Mouse (Mus musculus) CH12F3 (cell line): Measurements from ENCODE around the gene Clnk.

Experiments
- in situ Hi-C: fragments of 300-500 bp; cut with MboI; formaldehyde crosslinking; loops from 2 replicates; pipeline ENCODE4 v1.14.3; 2020; ENCODE audit warnings: low sequenced_read_pairs

Gene Clnk

DNA sequence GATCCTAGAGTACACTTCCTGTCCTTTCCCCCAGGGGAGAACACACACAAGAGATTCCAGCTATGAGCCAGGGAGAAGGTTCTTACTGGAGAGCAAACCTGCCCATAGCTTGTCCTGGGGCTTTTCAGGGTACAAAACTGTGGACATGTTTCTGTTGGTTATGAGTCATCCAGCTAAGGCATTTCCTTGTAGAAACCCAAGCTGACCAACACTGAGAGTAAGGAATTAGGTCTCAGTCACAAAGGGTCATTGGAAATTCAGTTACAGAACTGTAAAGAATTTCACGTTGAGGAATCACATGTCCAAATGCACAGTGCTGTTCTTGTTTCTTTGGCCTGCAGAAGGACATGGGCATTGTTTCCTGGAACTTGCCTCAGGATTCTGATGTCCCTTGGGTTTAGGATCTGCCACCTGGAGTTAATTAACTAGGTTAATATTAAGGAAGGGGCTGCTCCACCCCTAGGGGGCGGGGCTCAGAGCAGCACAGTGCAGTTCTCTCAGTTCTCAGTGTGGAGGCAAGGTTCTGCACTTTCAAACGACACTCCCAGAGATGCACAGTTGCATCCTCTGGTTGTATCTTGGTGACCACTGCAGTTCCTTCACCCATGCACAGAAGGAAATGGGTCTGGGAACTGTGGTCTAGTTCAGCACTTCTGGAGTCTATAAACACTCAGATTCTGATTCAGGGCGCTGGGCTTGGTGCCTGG, 18.4 kb downstream of the Clnk start:
- in situ Hi-C loops, result no loop called here

DNA sequence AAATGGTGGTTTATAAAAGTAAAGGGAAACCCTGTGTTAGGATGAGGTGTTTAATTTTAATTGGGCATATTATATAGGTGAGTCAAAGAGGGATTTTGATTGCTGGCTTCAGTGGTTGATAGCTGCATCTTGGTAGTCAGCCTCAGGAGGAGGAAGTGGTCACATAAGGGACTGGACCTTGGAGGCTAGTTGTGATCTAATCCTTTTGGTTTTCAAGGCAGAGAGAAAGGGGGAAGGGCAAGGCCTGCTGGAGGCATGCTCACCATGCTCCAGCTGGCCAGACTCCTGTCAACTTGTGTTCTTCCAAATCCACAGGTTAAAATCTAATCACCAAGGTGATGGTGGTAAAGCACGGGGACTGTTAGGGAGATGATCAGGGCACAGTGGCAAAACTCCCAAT, 19.0 kb downstream of the Clnk start:
- in situ Hi-C loops, result no loop called here

DNA sequence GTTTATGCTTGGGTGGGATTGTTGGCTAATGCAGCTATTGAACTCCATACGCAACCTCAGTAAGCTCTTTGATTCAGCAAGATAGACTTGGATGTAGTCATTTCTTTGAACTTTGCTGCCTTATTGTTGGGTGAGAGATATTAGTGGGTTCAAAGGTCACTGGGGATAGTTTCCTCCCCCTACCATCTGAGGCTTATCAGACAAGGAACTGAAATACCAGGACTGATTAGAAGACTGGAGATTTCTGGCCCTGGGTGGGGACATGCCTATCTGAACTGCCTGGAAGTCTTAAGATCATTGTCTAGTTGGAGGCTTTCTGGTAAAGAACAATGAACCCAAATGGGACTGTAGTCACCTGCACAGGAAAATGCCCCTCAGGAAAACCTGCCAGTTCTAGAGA, 26.4 kb downstream of the Clnk start:
- in situ Hi-C loops, result no loop called here

DNA sequence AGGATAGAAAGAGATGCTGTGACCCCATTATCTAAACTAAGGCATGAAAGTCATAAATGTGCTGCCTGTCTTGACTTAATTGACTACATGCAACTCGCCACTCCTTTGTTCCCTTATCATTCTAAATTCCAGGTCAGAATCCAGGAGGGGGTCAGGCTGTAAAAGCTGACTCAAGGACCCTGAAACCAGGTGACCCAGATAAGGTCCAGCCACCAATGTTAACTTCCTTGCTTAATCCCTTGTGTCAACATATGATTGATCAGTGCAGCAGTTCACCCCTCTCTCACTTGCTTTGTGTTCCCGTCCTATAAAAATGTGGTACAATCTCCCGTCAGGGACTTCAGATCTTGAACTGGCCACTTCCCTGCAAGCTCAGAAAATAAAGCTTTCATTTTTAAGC, 31.1 kb downstream of the Clnk start:
- in situ Hi-C loops, result no loop called here

DNA sequence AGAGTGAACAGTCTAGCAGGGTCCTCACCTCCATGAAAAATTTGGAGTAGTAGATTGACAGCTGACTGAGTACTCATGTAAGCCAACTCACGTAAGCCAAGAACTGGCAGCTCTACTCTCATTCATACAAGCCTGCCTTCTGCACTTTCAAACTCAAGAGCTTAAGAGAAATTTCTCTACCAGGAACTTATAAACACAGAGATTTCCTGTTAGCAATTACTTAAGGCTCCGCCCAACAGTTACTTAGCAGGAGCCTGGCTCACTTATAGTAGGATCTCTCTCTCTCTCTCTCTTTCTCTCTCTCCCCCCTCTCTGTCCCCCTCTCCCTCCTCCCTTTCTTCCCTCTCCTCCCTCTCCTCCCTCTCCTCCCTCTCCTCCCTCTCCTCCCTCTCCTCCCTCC, 32.3 kb downstream of the Clnk start:
- in situ Hi-C loops, result no loop called here

DNA sequence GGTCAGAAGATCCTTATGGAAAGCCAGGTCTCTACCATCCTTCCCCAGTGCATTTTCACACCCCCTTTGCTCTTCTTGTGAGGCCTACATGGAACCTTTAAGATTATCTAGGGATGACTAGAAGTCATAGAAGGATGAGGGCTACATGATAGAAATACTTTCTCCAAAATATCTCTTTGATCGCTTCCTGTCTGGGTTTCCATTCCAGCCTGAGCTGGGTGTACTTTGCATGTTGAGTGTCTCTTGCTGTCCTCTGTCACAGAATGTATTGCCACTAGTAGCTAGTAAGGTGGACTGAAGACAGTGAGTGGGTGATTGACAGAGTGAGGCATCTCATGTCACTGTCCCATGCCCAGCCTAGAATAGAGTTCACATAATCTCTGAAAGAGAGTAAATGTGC, 36.6 kb downstream of the Clnk start:
- in situ Hi-C loops, result no loop called here

DNA sequence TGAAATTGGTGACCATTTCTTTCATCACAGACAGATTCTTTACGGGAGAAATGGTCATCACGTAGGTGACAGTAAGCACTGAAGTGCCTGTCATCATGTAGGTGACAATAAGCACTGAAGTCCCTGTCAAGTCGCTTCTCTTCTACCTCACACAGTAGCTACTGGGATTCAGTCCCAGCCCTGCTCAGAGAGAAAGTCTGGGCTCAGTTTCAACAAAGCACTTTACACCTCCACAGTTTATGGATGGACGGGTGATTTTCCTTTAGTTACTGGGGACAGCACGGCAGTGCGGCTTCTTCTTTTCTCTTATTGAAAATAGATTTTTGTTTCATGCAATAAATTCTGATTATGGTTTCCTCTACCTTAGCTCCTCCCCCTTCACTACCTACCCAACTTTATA, 49.3 kb downstream of the Clnk start:
- in situ Hi-C loops, result no loop called here

DNA sequence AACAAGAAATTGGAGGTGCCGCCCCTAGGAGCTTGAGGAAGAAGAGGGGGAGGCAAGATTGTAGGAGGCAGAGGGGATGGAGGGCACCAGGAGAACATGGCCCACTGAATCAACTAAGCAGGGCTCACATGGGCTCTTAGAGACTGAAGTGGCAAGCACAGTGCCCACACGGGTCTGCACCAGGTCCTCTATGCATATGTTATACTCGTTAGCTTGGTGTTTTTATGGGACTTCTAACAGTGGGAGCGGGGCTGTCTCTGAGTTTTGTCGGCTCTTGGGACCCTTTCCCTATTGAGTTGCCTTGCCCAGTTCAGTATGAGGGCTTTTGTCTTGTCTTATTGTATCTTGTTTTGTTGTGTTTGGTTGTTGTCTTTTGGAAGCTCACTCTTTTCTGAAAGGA, 50.0 kb downstream of the Clnk start:
- in situ Hi-C loops, result no loop called here

DNA sequence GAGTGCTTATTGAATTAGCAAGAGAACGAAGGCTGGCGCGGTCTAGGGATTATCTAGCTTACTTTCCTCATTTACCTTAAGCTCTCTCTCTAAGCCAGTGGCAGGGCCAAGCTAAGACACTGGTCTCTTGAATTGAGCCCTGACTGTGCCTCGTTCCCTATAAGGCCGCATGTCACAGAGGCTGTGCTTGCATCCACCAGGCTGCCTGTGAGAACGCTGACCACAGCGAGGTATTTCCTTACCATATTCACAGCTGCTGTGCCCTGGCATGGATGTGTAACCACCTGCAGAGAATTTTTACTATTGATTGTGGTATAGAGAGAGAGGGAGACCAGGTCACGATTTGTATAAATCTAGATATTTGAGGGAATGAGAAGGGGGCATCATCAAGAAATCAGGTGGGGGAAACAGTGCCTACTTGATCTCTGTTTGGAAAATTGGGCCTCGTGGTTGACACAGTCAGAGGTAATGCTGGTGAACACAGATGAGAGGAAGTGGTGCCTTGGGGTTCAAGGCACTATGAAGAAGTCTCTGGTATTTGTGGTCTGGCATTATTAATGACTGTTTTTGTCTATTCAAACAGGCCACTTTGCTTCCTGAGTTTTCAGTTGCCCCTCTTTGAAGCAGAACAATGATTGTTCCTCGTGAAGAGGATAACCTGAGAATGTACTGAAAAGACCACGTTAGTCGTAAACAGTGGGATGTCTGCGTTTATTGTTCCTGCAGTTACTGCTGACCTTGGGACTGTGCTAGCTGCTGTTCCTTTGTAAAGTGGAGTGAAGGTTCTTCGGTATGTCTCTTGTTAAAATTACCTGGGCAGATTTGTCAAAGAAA, 52.3 kb downstream of the Clnk start:
- in situ Hi-C loops, result no loop called here

DNA sequence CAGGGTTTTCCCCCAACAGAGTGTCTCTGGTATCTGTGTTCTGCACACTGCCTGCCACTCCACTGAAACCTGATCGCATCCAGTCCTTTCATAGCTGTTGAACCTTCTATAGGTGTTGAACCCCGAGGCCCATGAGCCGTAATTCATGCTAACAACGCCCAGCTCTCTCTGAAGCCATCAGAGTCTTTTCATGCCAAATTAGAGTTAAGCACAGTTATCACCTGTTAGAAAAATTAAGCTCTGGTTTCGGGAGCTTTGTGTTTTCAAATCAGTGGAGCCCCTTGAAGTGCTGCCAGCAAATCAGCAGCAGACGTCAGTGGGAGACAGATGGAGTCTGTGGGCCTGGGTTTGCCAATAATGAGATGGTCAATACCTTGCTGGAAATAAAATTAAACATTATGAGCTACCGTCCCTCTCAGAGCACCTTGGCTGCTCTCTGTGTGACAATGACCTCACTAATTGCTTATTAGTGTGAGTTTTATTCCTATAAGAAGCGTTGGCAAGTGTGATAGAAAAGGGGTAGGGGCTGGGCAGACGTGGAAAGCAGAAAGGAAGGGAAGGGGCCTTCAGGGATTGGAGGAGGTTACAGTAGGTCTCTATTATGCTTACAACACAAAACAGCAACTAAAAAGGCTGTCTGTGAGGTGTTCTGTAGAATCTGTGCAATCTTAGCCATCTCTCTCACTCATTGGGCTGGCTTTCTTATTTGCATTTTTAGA, 63.1 kb downstream of the Clnk start:
- in situ Hi-C loops, result no loop called here

DNA sequence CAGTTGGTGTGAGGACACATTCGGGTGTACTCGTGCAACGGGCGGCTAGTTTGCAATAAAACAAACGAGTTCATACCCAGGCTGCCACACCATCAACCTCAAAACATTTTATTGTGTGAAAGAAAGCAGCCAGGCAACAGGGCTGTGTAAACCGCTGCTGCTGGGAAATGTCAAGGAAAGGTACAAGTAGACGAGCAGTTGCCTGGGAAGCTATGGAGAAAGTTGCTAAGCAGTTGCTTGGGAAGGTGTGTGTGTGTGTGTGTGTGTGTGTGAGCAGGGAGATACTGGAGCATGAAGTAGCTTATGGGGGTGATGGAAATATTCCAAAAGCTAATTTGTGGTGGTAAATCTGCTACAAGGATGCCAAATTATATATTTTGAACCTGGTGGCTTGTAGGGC, 63.7 kb downstream of the Clnk start:
- in situ Hi-C loops, result no loop called here

DNA sequence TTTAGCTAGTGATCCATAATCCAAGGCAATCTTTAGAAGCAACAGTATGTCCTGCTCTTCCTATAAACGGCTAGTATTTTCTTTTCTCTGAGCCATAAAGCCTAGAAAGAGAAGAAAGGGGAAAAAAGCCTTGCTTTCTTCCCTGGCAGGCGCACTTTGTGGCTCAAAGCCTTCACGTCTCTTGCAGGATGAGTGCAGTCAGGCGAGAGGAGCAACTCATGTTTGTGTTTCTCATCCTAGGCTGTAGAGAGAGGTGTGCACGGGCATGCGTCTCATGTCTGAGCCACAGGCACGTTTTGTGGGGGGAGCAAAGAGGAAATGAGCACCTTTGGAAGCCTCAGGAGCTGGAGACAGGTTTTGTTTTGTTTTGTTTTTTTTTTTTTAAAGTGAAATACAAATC, 64.2 kb downstream of the Clnk start:
- in situ Hi-C loops, result no loop called here

DNA sequence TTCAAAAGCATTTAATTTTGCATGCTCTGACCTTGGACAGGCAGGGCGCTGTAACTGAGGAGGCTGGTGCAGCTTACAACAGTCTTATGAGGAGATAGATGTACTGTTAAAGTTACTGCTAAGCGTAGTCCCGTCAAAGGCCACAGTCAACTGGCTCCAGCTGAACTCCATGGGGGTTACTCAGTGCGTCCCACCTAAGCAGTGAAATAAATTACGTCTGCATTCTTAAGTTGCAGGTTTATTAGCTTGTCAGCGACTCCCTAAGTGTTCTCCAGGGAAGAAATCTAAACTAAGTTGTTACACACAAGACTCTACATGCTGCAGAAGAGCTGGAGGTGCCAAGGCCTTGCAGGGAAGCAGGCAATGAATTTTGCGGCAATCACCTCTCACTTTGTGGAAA, 77.7 kb downstream of the Clnk start:
- in situ Hi-C loops, result no loop called here

DNA sequence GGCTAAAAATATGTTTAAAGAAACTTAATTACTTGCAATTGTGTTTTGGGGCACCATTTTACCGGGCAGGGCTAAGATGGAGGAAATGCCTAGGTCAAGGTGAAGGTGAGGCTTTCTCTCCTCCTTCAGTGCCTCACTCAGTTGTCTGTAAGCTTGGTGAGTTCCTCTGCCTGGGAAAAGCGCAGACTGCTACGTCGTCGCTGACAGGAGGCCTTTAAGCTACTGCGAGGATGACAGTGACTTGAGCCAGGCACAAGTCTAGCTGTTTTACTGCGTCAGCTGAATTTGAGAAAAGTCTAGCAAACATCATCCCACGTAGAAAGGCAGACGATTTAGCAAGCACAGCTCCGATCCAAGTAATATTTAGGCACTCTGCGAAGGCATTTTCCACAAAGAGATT, 81.5 kb downstream of the Clnk start:
- in situ Hi-C loops, result no loop called here

DNA sequence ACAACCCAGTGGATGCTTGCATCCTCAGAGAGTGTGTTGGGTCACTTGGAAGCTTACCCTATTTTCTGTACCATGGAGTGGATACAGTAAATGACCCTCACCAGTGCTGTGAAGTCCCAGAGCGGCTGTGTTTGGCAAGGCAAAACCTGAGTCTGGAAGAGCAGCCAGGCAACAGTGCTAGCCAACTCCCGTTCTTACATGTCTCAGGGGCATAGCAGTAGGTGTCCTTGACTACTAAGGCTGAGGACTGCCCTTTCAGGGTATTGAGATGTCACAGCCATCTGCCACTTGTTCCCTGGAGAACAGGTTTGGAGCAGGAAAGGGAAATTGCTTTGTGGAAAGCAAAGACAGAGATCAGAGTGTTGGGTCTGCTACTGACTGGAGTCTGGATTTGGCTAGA, 85.5 kb downstream of the Clnk start:
- in situ Hi-C loops, result no loop called here

DNA sequence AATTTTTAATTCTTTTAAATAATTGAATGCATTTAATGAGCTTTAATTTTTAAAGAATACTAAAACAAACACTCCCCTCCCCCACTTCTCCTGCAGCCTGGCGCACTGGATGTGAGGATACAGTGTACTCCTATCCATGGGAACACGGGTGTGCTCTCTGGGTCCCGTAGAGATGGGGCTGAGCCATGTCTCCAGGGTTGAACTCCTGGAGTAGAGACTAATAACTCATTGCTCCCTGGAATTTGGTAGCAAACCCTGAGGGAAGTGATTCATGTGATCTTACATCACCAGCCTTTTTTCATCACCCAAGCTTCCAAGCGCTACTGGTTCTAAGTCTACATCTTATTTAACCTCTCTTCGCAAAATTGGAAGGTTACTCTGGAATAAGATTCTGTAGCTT, 87.8 kb downstream of the Clnk start:
- in situ Hi-C loops, result no loop called here

DNA sequence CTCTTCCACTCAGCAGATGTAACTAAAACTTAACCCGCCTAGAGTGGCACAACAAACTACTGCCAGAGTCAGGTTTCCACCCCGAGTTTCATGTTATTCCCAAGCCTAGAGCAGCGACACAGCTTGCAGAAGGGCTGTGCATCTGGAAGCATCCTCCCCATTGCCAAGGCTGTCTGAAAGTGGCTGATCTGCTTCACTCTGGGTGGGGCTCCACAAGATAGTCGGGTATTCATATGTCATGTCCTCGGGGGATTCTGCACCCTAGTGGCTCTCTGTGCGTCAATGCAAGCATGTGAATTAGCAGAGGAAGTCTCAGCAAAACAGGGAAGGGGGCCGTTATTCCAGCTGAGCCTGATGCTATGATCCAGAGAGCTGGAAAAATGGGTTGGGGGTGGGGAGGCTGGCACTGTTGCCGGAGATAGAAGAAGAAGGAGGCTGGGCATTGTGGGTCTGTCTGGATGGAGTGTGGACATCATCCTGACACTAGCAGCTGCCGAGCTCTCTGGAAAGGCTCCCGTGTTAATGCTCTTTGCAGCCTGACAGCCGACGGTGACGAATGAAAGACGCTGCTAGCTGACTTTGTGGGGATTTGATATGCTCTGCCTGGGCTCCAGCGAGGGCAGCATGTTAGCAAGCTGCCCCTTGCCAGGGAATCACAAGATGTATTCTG, 88.6 kb downstream of the Clnk start:
- in situ Hi-C loops, result no loop called here

DNA sequence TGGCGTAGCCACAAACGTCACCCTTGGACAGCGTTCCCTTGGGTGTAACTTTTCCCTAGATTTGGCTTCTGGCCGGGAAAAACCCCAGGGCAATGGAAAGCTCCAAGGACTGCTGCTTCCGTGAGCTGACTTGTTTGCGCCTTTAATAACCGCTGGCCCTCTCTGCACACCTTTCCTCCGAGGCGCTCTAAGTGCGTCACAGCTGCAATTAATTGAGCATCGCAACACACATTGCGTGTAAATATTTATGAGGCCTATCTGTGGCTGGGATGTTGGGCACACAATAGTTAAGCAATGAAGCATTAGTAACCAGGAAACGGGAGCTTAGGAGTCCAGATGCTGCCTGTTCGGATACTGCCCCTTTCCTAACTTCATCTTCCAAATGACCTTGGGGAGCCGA, 90.5 kb downstream of the Clnk start:
- in situ Hi-C loops, result no loop called here

DNA sequence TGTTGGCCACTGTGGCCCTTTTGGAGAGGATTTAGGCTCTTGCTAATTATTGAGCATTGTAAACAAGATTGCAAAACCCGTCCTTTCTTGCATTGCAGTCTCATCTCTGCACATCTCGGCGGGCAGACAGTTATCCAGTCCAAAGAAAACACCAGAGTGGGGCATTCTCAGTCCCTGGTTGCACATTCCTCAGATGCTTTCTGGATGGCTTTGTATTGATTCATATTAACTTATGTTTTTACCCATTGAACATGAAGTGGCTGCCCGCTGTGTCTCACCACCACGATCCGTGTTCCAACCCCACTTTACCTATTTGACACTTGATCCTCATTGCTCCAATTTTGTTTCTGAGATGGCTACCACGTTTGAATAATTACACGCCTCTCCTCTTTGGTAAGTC, 90.9 kb downstream of the Clnk start:
- in situ Hi-C loops, result no loop called here

DNA sequence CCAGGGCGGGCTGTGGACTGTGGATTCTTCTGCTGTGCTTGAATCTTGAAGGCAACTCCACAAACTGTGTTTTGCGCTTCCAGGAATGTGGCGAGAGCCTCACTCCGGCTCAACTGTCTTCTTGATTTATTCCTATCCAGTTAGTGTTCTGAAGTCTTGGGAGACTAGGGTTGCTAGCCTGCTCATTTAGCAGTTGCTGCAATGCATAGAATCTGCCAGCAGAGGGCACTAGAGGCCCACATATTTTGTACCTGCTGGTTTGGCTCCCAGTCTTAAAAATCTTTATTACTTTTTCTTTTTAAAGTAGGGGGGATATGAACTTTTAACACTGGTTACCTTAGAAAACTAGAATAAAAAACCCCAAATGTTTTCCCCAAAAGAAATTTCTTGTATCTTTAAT, 94.8 kb downstream of the Clnk start:
- in situ Hi-C loops, result no loop called here

DNA sequence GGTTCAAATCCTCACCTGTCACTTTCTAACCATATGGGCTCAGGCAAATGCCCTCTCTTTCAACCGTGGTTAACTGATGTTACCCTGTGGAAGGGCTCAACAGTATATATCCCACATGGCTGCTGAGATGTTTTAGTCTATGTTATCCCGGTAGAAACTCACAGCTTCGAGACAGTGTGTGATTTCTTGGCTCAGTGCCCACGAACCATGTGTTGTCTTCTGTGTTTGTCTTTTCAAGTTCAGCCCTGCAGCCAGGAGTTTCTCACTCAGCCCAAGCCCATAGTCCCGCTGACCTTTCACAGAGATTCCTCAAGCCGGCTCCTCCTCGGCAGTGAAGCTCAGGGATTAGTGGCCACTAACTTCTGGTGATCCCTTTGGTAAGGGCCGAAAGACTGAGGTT, 96.0 kb downstream of the Clnk start:
- in situ Hi-C loops, result no loop called here
